Mouse (Mus musculus): ENCODE results near the gene Rasl11b. TPM values are rescaled to one million over a fixed set of nuclear protein-coding genes. Genes with fewer than 3 reads are reported as not detected.

The Rasl11b gene
- polyA plus RNA-seq, 1 experiment, result 10.1 TPM

- no peaks in the 10 kb centered on the region for H3K36me3 ChIP-seq (ENCODE audit: control insufficient read depth, insufficient read depth, low read length)
- no peak for TF ChIP-seq CTCF (IDR thresholded peaks at IDR 0.05; ENCODE audit: extremely low read depth, insufficient read length, insufficient replicate concordance, low read depth, low read length)
- no peak for TF ChIP-seq POLR2A (IDR thresholded peaks at IDR 0.05; ENCODE audit: low read depth, low read length)
- no peaks in the 10 kb centered on the region for H3K27me3 ChIP-seq (ENCODE audit: control insufficient read depth, insufficient read depth, low read length)
- H3K27ac ChIP-seq (ENCODE audit: insufficient read depth, low read depth, low read length), result no peak overlapping the region
- WGBS, result 91% methylated on average over 1 of the region's 1 CpGs
- no peaks in the 10 kb centered on the region for H3K4me1 ChIP-seq (ENCODE audit: control insufficient read depth, insufficient read depth, insufficient read length, low read length)
- no peak overlapping the region for H3K4me3 ChIP-seq (ENCODE audit: low read depth, low read length)
Measured at GRCm38 (mm10) chr5:74239369-74239768, 44.3 kb downstream of the Rasl11b start.

GRCm38 (mm10) chr5:74240298-74240697 is 45.2 kb downstream of the Rasl11b start:
- no peaks in the 10 kb centered on the region for H3K36me3 ChIP-seq (ENCODE audit: control insufficient read depth, insufficient read depth, low read length)
- H3K4me3 ChIP-seq (ENCODE audit: low read depth, low read length), result no peak overlapping the region
- no peak for TF ChIP-seq POLR2A (IDR thresholded peaks at IDR 0.05; ENCODE audit: low read depth, low read length)
- TF ChIP-seq CTCF (IDR thresholded peaks at IDR 0.05; ENCODE audit: extremely low read depth, insufficient read length, insufficient replicate concordance, low read depth, low read length), result no peak
- H3K27me3 ChIP-seq (ENCODE audit: control insufficient read depth, insufficient read depth, low read length), result no peaks in the 10 kb centered on the region
- no peak overlapping the region for H3K27ac ChIP-seq (ENCODE audit: insufficient read depth, low read depth, low read length)
- 45% methylated on average over 8 of the region's 8 CpGs for WGBS
- no peaks in the 10 kb centered on the region for H3K4me1 ChIP-seq (ENCODE audit: control insufficient read depth, insufficient read depth, insufficient read length, low read length)

- WGBS, result 85% methylated on average over 13 of the region's 13 CpGs
- Histone ChIP-seq H3K27me3 (ENCODE audit: control insufficient read depth, insufficient read depth, low read length) (no peaks in the 10 kb centered on the region), H3K27ac (ENCODE audit: insufficient read depth, low read depth, low read length) (no peak overlapping the region), H3K36me3 (ENCODE audit: control insufficient read depth, insufficient read depth, low read length) (no peaks in the 10 kb centered on the region), H3K4me1 (ENCODE audit: control insufficient read depth, insufficient read depth, insufficient read length, low read length) (no peaks in the 10 kb centered on the region), H3K4me3 (ENCODE audit: low read depth, low read length) (no peak overlapping the region)
- TF ChIP-seq CTCF (IDR thresholded peaks at IDR 0.05; ENCODE audit: extremely low read depth, insufficient read length, insufficient replicate concordance, low read depth, low read length) (no peak), POLR2A (IDR thresholded peaks at IDR 0.05; ENCODE audit: low read depth, low read length) (no peak)
Measured at GRCm38 (mm10) chr5:74240926-74241680, 46.0 kb downstream of the Rasl11b start.

- no peaks in the 10 kb centered on the region for H3K4me1 ChIP-seq (ENCODE audit: control insufficient read depth, insufficient read depth, insufficient read length, low read length)
- no peaks in the 10 kb centered on the region for H3K36me3 ChIP-seq (ENCODE audit: control insufficient read depth, insufficient read depth, low read length)
- H3K27ac ChIP-seq (ENCODE audit: insufficient read depth, low read depth, low read length), result no peak overlapping the region
- H3K4me3 ChIP-seq (ENCODE audit: low read depth, low read length), result no peak overlapping the region
- 79% methylated on average over 3 of the region's 3 CpGs for WGBS
- no peaks in the 10 kb centered on the region for H3K27me3 ChIP-seq (ENCODE audit: control insufficient read depth, insufficient read depth, low read length)
- TF ChIP-seq CTCF (IDR thresholded peaks at IDR 0.05; ENCODE audit: extremely low read depth, insufficient read length, insufficient replicate concordance, low read depth, low read length) (no peak), POLR2A (IDR thresholded peaks at IDR 0.05; ENCODE audit: low read depth, low read length) (no peak)
Measured at GRCm38 (mm10) chr5:74242654-74243053, 47.6 kb downstream of the Rasl11b start.

GRCm38 (mm10) chr5:74244406-74245019 is 49.4 kb downstream of the Rasl11b start:
- Histone ChIP-seq H3K27me3 (ENCODE audit: control insufficient read depth, insufficient read depth, low read length) (no peaks in the 10 kb centered on the region), H3K27ac (ENCODE audit: insufficient read depth, low read depth, low read length) (no peak overlapping the region), H3K36me3 (ENCODE audit: control insufficient read depth, insufficient read depth, low read length) (no peaks in the 10 kb centered on the region), H3K4me1 (ENCODE audit: control insufficient read depth, insufficient read depth, insufficient read length, low read length) (no peaks in the 10 kb centered on the region), H3K4me3 (ENCODE audit: low read depth, low read length) (no peak overlapping the region)
- WGBS, result 88% methylated on average over 14 of the region's 14 CpGs
- TF ChIP-seq CTCF (IDR thresholded peaks at IDR 0.05; ENCODE audit: extremely low read depth, insufficient read length, insufficient replicate concordance, low read depth, low read length) (no peak), POLR2A (IDR thresholded peaks at IDR 0.05; ENCODE audit: low read depth, low read length) (no peak)

- no peaks in the 10 kb centered on the region for H3K4me1 ChIP-seq (ENCODE audit: control insufficient read depth, insufficient read depth, insufficient read length, low read length)
- H3K27ac ChIP-seq (ENCODE audit: insufficient read depth, low read depth, low read length), result no peak overlapping the region
- H3K27me3 ChIP-seq (ENCODE audit: control insufficient read depth, insufficient read depth, low read length), result no peaks in the 10 kb centered on the region
- H3K4me3 ChIP-seq (ENCODE audit: low read depth, low read length), result no peak overlapping the region
- 90% methylated on average over 8 of the region's 8 CpGs for WGBS
- no peaks in the 10 kb centered on the region for H3K36me3 ChIP-seq (ENCODE audit: control insufficient read depth, insufficient read depth, low read length)
- TF ChIP-seq CTCF (IDR thresholded peaks at IDR 0.05; ENCODE audit: extremely low read depth, insufficient read length, insufficient replicate concordance, low read depth, low read length), result no peak
- TF ChIP-seq POLR2A (IDR thresholded peaks at IDR 0.05; ENCODE audit: low read depth, low read length), result no peak
Measured at GRCm38 (mm10) chr5:74245641-74246145, 50.6 kb downstream of the Rasl11b start.

- WGBS, result 68% methylated on average over 4 of the region's 4 CpGs
- H3K36me3 ChIP-seq (ENCODE audit: control insufficient read depth, insufficient read depth, low read length), result no peaks in the 10 kb centered on the region
- TF ChIP-seq CTCF (IDR thresholded peaks at IDR 0.05; ENCODE audit: extremely low read depth, insufficient read length, insufficient replicate concordance, low read depth, low read length) (no peak), POLR2A (IDR thresholded peaks at IDR 0.05; ENCODE audit: low read depth, low read length) (no peak)
Measured at GRCm38 (mm10) chr5:74246453-74246852, 51.4 kb downstream of the Rasl11b start.

More at GRCm38 (mm10) chr5:74246453-74246852, 51.4 kb downstream of the Rasl11b start:
- H3K4me3 ChIP-seq (ENCODE audit: low read depth, low read length), result no peak overlapping the region
- H3K27ac ChIP-seq (ENCODE audit: insufficient read depth, low read depth, low read length), result no peak overlapping the region
- no peaks in the 10 kb centered on the region for H3K4me1 ChIP-seq (ENCODE audit: control insufficient read depth, insufficient read depth, insufficient read length, low read length)
- no peaks in the 10 kb centered on the region for H3K27me3 ChIP-seq (ENCODE audit: control insufficient read depth, insufficient read depth, low read length)

Measured in small intestine, adult 2 months (tissue).